Comparison of ENCODE assay signal across 8 mouse cellular contexts in genomic region chr15:42207187-42207846, GRCm38 (mm10).
DNase-seq lines count a peak whose midpoint lies in the region; ATAC-seq and TF ChIP-seq lines count a peak whose summit lies in the region.

No protein-coding gene starts in this region.

- H3K27me3 ChIP-seq in intestine, embryonic 14.5 days (replicated peaks; ENCODE audit: control insufficient read depth, insufficient read depth, low read length), result no peaks in the 10 kb centered on the region
- no peaks in the 10 kb centered on the region for H3K27me3 ChIP-seq in intestine, embryonic 15.5 days (replicated peaks)
- peaks cover 7% of the 10 kb centered on the region; the same call in 1 of the 2 replicates for H3K27me3 ChIP-seq in G1E (ENCODE audit: insufficient read depth, low read length)
- H3K27me3 ChIP-seq in kidney, embryonic 15.5 days, result no peaks in the 10 kb centered on the region
- no peaks in the 10 kb centered on the region for H3K27me3 ChIP-seq in neural tube, embryonic 15.5 days (replicated peaks)

- no peaks in the 10 kb centered on the region for H3K9me3 ChIP-seq in intestine, embryonic 14.5 days (ENCODE audit: control insufficient read depth, low read length)
- no peaks in the 10 kb centered on the region for H3K9me3 ChIP-seq in intestine, embryonic 15.5 days
- H3K9me3 ChIP-seq in G1E (replicated peaks), result no peaks in the 10 kb centered on the region
- H3K9me3 ChIP-seq in kidney, embryonic 15.5 days (replicated peaks), result no peaks in the 10 kb centered on the region
- H3K9me3 ChIP-seq in neural tube, embryonic 15.5 days (replicated peaks), result no peaks in the 10 kb centered on the region

- H3K27ac ChIP-seq in intestine, embryonic 14.5 days (ENCODE audit: low read depth), result no peak overlapping the region
- H3K27ac ChIP-seq in intestine, embryonic 15.5 days, result no peak overlapping the region
- no peak overlapping the region for H3K27ac ChIP-seq in kidney, embryonic 15.5 days
- H3K27ac ChIP-seq in neural tube, embryonic 15.5 days (replicated peaks), result no peak overlapping the region

- H3K4me1 ChIP-seq in intestine, embryonic 14.5 days (replicated peaks; ENCODE audit: control insufficient read depth, insufficient read depth, low read length), result no peaks in the 10 kb centered on the region
- H3K4me1 ChIP-seq in intestine, embryonic 15.5 days (replicated peaks), result no peaks in the 10 kb centered on the region
- H3K4me1 ChIP-seq in G1E (ENCODE audit: insufficient read depth, low read depth, low read length), result no peaks in the 10 kb centered on the region
- H3K4me1 ChIP-seq in kidney, embryonic 15.5 days, result no peaks in the 10 kb centered on the region
- no peaks in the 10 kb centered on the region for H3K4me1 ChIP-seq in neural tube, embryonic 15.5 days

- 51% methylated on average over 5 of the region's 5 CpGs for WGBS in intestine, embryonic 14.5 days
- WGBS in intestine, embryonic 15.5 days, result 47% methylated on average over 5 of the region's 5 CpGs
- 47% methylated on average over 5 of the region's 5 CpGs for WGBS in kidney, embryonic 15.5 days
- 51% methylated on average over 5 of the region's 5 CpGs for WGBS in neural tube, embryonic 15.5 days

- H3K4me2 ChIP-seq in intestine, embryonic 14.5 days (ENCODE audit: low read length), result no peak overlapping the region
- H3K4me2 ChIP-seq in intestine, embryonic 15.5 days (replicated peaks), result no peak overlapping the region
- no peak overlapping the region for H3K4me2 ChIP-seq in kidney, embryonic 15.5 days
- H3K4me2 ChIP-seq in neural tube, embryonic 15.5 days, result no peak overlapping the region

- H3K36me3 ChIP-seq in intestine, embryonic 14.5 days (ENCODE audit: control insufficient read depth, insufficient read depth, low read length), result no peaks in the 10 kb centered on the region
- no peaks in the 10 kb centered on the region for H3K36me3 ChIP-seq in intestine, embryonic 15.5 days
- H3K36me3 ChIP-seq in G1E (replicated peaks), result no peaks in the 10 kb centered on the region
- H3K36me3 ChIP-seq in kidney, embryonic 15.5 days, result no peaks in the 10 kb centered on the region
- H3K36me3 ChIP-seq in neural tube, embryonic 15.5 days, result no peaks in the 10 kb centered on the region

- H3K4me3 ChIP-seq in intestine, embryonic 14.5 days (ENCODE audit: low read depth, low read length), result no peak overlapping the region
- H3K4me3 ChIP-seq in intestine, embryonic 15.5 days (replicated peaks), result no peak overlapping the region
- no peak overlapping the region for H3K4me3 ChIP-seq in G1E (ENCODE audit: low read depth, low read length)
- H3K4me3 ChIP-seq in kidney, embryonic 15.5 days (replicated peaks), result no peak overlapping the region
- no peak overlapping the region for H3K4me3 ChIP-seq in neural tube, embryonic 15.5 days (replicated peaks)

- DNase-seq in intestine, embryonic 14.5 days (ENCODE audit: low spot score), result no peak
- DNase-seq in G1E (ENCODE audit: low spot score), result no peak
- peak; percentile 9 to 41 for DNase-seq in cerebellum, postnatal 25 days
- no peak for DNase-seq in T-cell, adult 2 months (ENCODE audit: low spot score)
- DNase-seq in spleen, adult 18-20 months, result no peak

- H3K9ac ChIP-seq in intestine, embryonic 14.5 days (ENCODE audit: low read length), result no peak overlapping the region
- H3K9ac ChIP-seq in intestine, embryonic 15.5 days, result no peak overlapping the region
- no peak overlapping the region for H3K9ac ChIP-seq in kidney, embryonic 15.5 days
- no peak overlapping the region for H3K9ac ChIP-seq in neural tube, embryonic 15.5 days (replicated peaks)

- no peak for TF ChIP-seq CTCF in G1E (IDR thresholded peaks at IDR 0.05; ENCODE audit: low read depth, low read length)

- ATAC-seq in intestine, embryonic 14.5 days (replicated peaks; ENCODE audit: low FRiP score, low TSS enrichment, low read depth), result peak; percentile 40; the same call in 1 of the 2 replicates
- ATAC-seq in intestine, embryonic 15.5 days, result no peak
- ATAC-seq in G1E (ENCODE audit: extremely low read depth, insufficient number of reproducible peaks, low FRiP score, poor library complexity, severe bottlenecking), result peak; percentile 54; the same call in 1 of the 2 replicates
- ATAC-seq in kidney, embryonic 15.5 days (replicated peaks; ENCODE audit: low FRiP score), result peak; percentile 77
- ATAC-seq in neural tube, embryonic 15.5 days (ENCODE audit: low FRiP score), result peak; percentile 84

Comparison
In these comparisons a context has a peak if more than half of its experiments do, and no peak if none do; other contexts are left out.
1. DNase-seq: peak in cerebellum, postnatal 25 days (2 of 2); none in intestine, embryonic 14.5 days (single experiment), G1E (single experiment), T-cell, adult 2 months (single experiment) and spleen, adult 18-20 months (0 of 2).